Mouse (Mus musculus): ENCODE results near the gene Cct6b. TPM values are rescaled to one million over a fixed set of nuclear protein-coding genes. Genes with fewer than 3 reads are reported as not detected.
"Not testable (repeated sequence)": the region's sequence is repeated elsewhere in the genome, so short reads cannot be mapped to it uniquely, and the experiment has no call there.

Gene Cct6b
- total RNA-seq, 2 experiments from 2014 or later = 0.88 TPM; not detected in 1

GRCm38 (mm10) chr11:82708934-82709333 lies 55.2 kb downstream of the Cct6b start:
- no peak for ATAC-seq (replicated peaks; ENCODE audit: poor library complexity, severe bottlenecking)

- no peak for ATAC-seq (replicated peaks; ENCODE audit: poor library complexity, severe bottlenecking)
Measured at GRCm38 (mm10) chr11:82705082-82705481, 59.0 kb downstream of the Cct6b start.

- ATAC-seq (replicated peaks; ENCODE audit: poor library complexity, severe bottlenecking) = no peak
Measured at GRCm38 (mm10) chr11:82699865-82700410, 64.2 kb downstream of the Cct6b start.

- no peak for ATAC-seq (replicated peaks; ENCODE audit: poor library complexity, severe bottlenecking)
Measured at GRCm38 (mm10) chr11:82695930-82696329, 68.2 kb downstream of the Cct6b start.

- ATAC-seq (replicated peaks; ENCODE audit: poor library complexity, severe bottlenecking) = not testable (repeated sequence)
Measured at GRCm38 (mm10) chr11:82694947-82695346, 69.2 kb downstream of the Cct6b start.

- no peak for ATAC-seq (replicated peaks; ENCODE audit: poor library complexity, severe bottlenecking)
Measured at GRCm38 (mm10) chr11:82692668-82693067, 71.5 kb downstream of the Cct6b start.

- no peak for ATAC-seq (replicated peaks; ENCODE audit: poor library complexity, severe bottlenecking)
Measured at GRCm38 (mm10) chr11:82690476-82690875, 73.6 kb downstream of the Cct6b start.

GRCm38 (mm10) chr11:82687668-82688067 lies 76.5 kb downstream of the Cct6b start:
- no peak for ATAC-seq (replicated peaks; ENCODE audit: poor library complexity, severe bottlenecking)

- ATAC-seq (replicated peaks; ENCODE audit: poor library complexity, severe bottlenecking) = no peak
Measured at GRCm38 (mm10) chr11:82684676-82685075, 79.4 kb downstream of the Cct6b start.

GRCm38 (mm10) chr11:82683765-82684505 lies 80.2 kb downstream of the Cct6b start:
- no peak for ATAC-seq (replicated peaks; ENCODE audit: poor library complexity, severe bottlenecking)

- ATAC-seq (replicated peaks; ENCODE audit: poor library complexity, severe bottlenecking) = no peak
Measured at GRCm38 (mm10) chr11:82678561-82678960, 85.6 kb downstream of the Cct6b start.

Other genes with a start within 250 kb of the Cct6b start
- 13.9 and 15.2 TPM in 2 replicates for gene Zfp830, start within 50 bp of the Cct6b start, total RNA-seq (2014; fragmentation: Nextera tagmentation)
- 44.3 and 46.4 TPM in 2 replicates for gene Zfp830, start within 50 bp of the Cct6b start, total RNA-seq (2017)
- gene Lig3, start 16.8 kb upstream of the Cct6b start, total RNA-seq (2014; fragmentation: Nextera tagmentation) = 41.2 and 42.0 TPM in 2 replicates
- gene Lig3, start 16.8 kb upstream of the Cct6b start, total RNA-seq (2017) = 36.5 and 57.2 TPM in 2 replicates
- 26.6 and 35.3 TPM in 2 replicates for gene Rffl, start 106.9 kb upstream of the Cct6b start, total RNA-seq (2014; fragmentation: Nextera tagmentation)
- gene Rffl, start 106.9 kb upstream of the Cct6b start, total RNA-seq (2017) = 18.6 and 21.8 TPM in 2 replicates
- gene Rad51d, start 126.3 kb upstream of the Cct6b start, total RNA-seq (2014; fragmentation: Nextera tagmentation) = 11.5 and 24.9 TPM in 2 replicates
- 15.3 and 18.2 TPM in 2 replicates for gene Rad51d, start 126.3 kb upstream of the Cct6b start, total RNA-seq (2017)
- gene Fndc8, start 127.8 kb upstream of the Cct6b start, total RNA-seq (2014; fragmentation: Nextera tagmentation) = not detected in 2 replicates
- not detected in 2 replicates for gene Fndc8, start 127.8 kb upstream of the Cct6b start, total RNA-seq (2017)
- gene Nle1, start 144.1 kb upstream of the Cct6b start, total RNA-seq (2014; fragmentation: Nextera tagmentation) = 36.8 and 41.7 TPM in 2 replicates
- 23.0 and 24.5 TPM in 2 replicates for gene Nle1, start 144.1 kb upstream of the Cct6b start, total RNA-seq (2017)
- not detected in 2 replicates for gene Unc45b, start 146.2 kb upstream of the Cct6b start, total RNA-seq (2014; fragmentation: Nextera tagmentation)
- gene Unc45b, start 146.2 kb upstream of the Cct6b start, total RNA-seq (2017) = not detected in 2 replicates
- 1.7 TPM in 1 of 2 replicates, not detected in the other for gene Slfn5, start 187.0 kb upstream of the Cct6b start, total RNA-seq (2014; fragmentation: Nextera tagmentation)
- 0.82 and 3.3 TPM in 2 replicates for gene Slfn5, start 187.0 kb upstream of the Cct6b start, total RNA-seq (2017)
- gene Slfn9, start 227.5 kb upstream of the Cct6b start, total RNA-seq (2014; fragmentation: Nextera tagmentation) = 30.6 and 48.4 TPM in 2 replicates
- 44.6 and 48.6 TPM in 2 replicates for gene Slfn9, start 227.5 kb upstream of the Cct6b start, total RNA-seq (2017)